8 mouse cellular contexts compared by ENCODE assay signal in genomic region chr9:21224576-21225414, GRCm38 (mm10). TPM values are rescaled to one million over a fixed set of nuclear protein-coding genes. Genes with fewer than 3 reads are reported as not detected.
DNase-seq lines count a peak whose midpoint lies in the region; ATAC-seq and TF ChIP-seq lines count a peak whose summit lies in the region.

No protein-coding gene starts in this region.

- H3K4me1 ChIP-seq in lung, adult 2 months (ENCODE audit: control insufficient read depth, insufficient read depth, low read length) = peaks cover 4% of the 10 kb centered on the region
- peaks cover 2% of the 10 kb centered on the region; the same call in 1 of the 2 replicates for H3K4me1 ChIP-seq in bone marrow, adult 2 months (ENCODE audit: control insufficient read depth, insufficient read depth, low read length)
- peaks cover 17% of the 10 kb centered on the region for H3K4me1 ChIP-seq in heart, embryonic 12.5 days (replicated peaks)
- peaks cover 15% of the 10 kb centered on the region; the same call in 1 of the 2 replicates for H3K4me1 ChIP-seq in kidney, postnatal 0 days (replicated peaks; ENCODE audit: insufficient read depth, low read length)
- peaks cover 10% of the 10 kb centered on the region for H3K4me1 ChIP-seq in midbrain, embryonic 12.5 days

- no peak for DNase-seq in lung, adult 2 months
- DNase-seq in lung, postnatal 25 days (ENCODE audit: low spot score) = no peak
- peak; percentile 61 for DNase-seq in kidney, postnatal 0 days (ENCODE audit: low spot score)
- DNase-seq in cerebellum, adult 18-20 months = no peak
- no peak for DNase-seq in right cerebral cortex, postnatal 36 days (ENCODE audit: low spot score in 2 of 2)

- H3K27me3 ChIP-seq in heart, embryonic 12.5 days (replicated peaks) = no peaks in the 10 kb centered on the region
- no peaks in the 10 kb centered on the region for H3K27me3 ChIP-seq in kidney, postnatal 0 days (ENCODE audit: insufficient read depth, low read length)
- H3K27me3 ChIP-seq in midbrain, embryonic 12.5 days = peaks cover 31% of the 10 kb centered on the region

- ATAC-seq in heart, embryonic 12.5 days (ENCODE audit: insufficient number of reproducible peaks, low FRiP score) = no peak
- peak; percentile 53 for ATAC-seq in kidney, postnatal 0 days (replicated peaks; ENCODE audit: low FRiP score, low read depth)
- no peak for ATAC-seq in midbrain, embryonic 12.5 days (ENCODE audit: low FRiP score, low read depth)

- no peak overlapping the region for H3K27ac ChIP-seq in bone marrow, adult 2 months (ENCODE audit: control insufficient read depth, insufficient read depth, low read depth, low read length, poor library complexity)
- H3K27ac ChIP-seq in heart, embryonic 12.5 days (ENCODE audit: poor library complexity, severe bottlenecking) = peak overlapping the region; percentile 37; the same call in 1 of the 2 replicates
- H3K27ac ChIP-seq in kidney, postnatal 0 days = no peak overlapping the region
- H3K27ac ChIP-seq in midbrain, embryonic 12.5 days (replicated peaks) = no peak overlapping the region

- peak overlapping the region; percentile 43 for H3K4me3 ChIP-seq in lung, adult 2 months (replicated peaks; ENCODE audit: extremely low read depth, low read depth, low read length)
- peak overlapping the region; percentile 1 for H3K4me3 ChIP-seq in bone marrow, adult 2 months (replicated peaks; ENCODE audit: control insufficient read depth, low read depth, low read length)
- H3K4me3 ChIP-seq in heart, embryonic 12.5 days = peak overlapping the region; percentile 34
- peak overlapping the region; percentile 8 for H3K4me3 ChIP-seq in kidney, postnatal 0 days (replicated peaks; ENCODE audit: low read depth, low read length)
- no peak overlapping the region; the same call in 1 of the 2 replicates for H3K4me3 ChIP-seq in midbrain, embryonic 12.5 days

- no peak for TF ChIP-seq CTCF in lung, adult 2 months (IDR thresholded peaks at IDR 0.05; ENCODE audit: insufficient read depth, low read length)
- no peak for TF ChIP-seq CTCF in bone marrow, adult 2 months (IDR thresholded peaks at IDR 0.05; ENCODE audit: control insufficient read depth, insufficient read depth, low read length)
- 0 out of 2 replicates have a peak, but pooled peaks have one; percentile 22 for TF ChIP-seq CTCF in kidney, postnatal 0 days (IDR thresholded peaks at IDR 0.05; ENCODE audit: low read depth)

- H3K9ac ChIP-seq in heart, embryonic 12.5 days = peak overlapping the region; percentile 61
- 0 out of 2 replicates have a peak overlapping the region, but pooled peaks have one; percentile 9 for H3K9ac ChIP-seq in kidney, postnatal 0 days (ENCODE audit: low read depth, low read length)
- H3K9ac ChIP-seq in midbrain, embryonic 12.5 days (replicated peaks) = no peak overlapping the region

- 23% methylated on average over 26 of the region's 26 CpGs for WGBS in lung, adult 2 months
- 18% methylated on average over 26 of the region's 26 CpGs for WGBS in bone marrow, adult 2 months
- 18% methylated on average over 26 of the region's 26 CpGs for WGBS in heart, embryonic 12.5 days
- WGBS in kidney, postnatal 0 days = 19% methylated on average over 26 of the region's 26 CpGs
- 24% methylated on average over 26 of the region's 26 CpGs for WGBS in midbrain, embryonic 12.5 days

- H3K4me2 ChIP-seq in heart, embryonic 12.5 days = peak overlapping the region; percentile 65
- H3K4me2 ChIP-seq in kidney, postnatal 0 days (ENCODE audit: low read length) = peak overlapping the region; percentile 47
- peak overlapping the region; percentile 35 for H3K4me2 ChIP-seq in midbrain, embryonic 12.5 days (replicated peaks)

- H3K9me3 ChIP-seq in heart, embryonic 12.5 days (replicated peaks) = peaks cover 5% of the 10 kb centered on the region; the same call in 1 of the 2 replicates
- H3K9me3 ChIP-seq in kidney, postnatal 0 days (replicated peaks; ENCODE audit: low read length) = no peaks in the 10 kb centered on the region
- H3K9me3 ChIP-seq in midbrain, embryonic 12.5 days = peaks cover 4% of the 10 kb centered on the region; the same call in 1 of the 2 replicates

- H3K36me3 ChIP-seq in heart, embryonic 12.5 days = peaks cover 13% of the 10 kb centered on the region
- no peaks in the 10 kb centered on the region for H3K36me3 ChIP-seq in kidney, postnatal 0 days (ENCODE audit: insufficient read depth, low read length)
- peaks cover 9% of the 10 kb centered on the region; the same call in 1 of the 2 replicates for H3K36me3 ChIP-seq in midbrain, embryonic 12.5 days

- no peak for TF ChIP-seq POLR2A in lung, adult 2 months (IDR thresholded peaks at IDR 0.05; ENCODE audit: borderline replicate concordance, extremely low read depth, low read depth, low read length)
- no peak for TF ChIP-seq POLR2A in bone marrow, adult 2 months (IDR thresholded peaks at IDR 0.05; ENCODE audit: borderline replicate concordance, control insufficient read depth, low read depth, low read length)

RNA-seq across cellular contexts. Expression of gene Keap1, which starts 14.4 kb away (rescaled TPM):
- polyA plus RNA-seq in lung, adult 2 months (2012; rRNA removed) = 81.2 and 88.3 TPM in 2 replicates
- 24.7 and 35.1 TPM in 2 replicates for polyA plus RNA-seq in bone marrow, adult 2 months (2011; ENCODE audit: insufficient read depth, insufficient read length, low replicate concordance, missing spikeins)
- polyA plus RNA-seq in heart, embryonic 12.5 days (2016; fragmentation: Nextera tagmentation; extraction: Ambion mirVana) = 46.7 and 49.6 TPM in 2 replicates
- polyA plus RNA-seq in kidney, postnatal 0 days (2015; fragmentation: Nextera tagmentation; extraction: Ambion mirVana) = 49.3 and 50.8 TPM in 2 replicates
- 52.3 and 52.6 TPM in 2 replicates for polyA plus RNA-seq in midbrain, embryonic 12.5 days (2016; fragmentation: Nextera tagmentation; extraction: Ambion mirVana)

RNA-seq across cellular contexts. Expression of gene S1pr5, which starts 23.4 kb away (rescaled TPM):
- 9.7 and 11.3 TPM in 2 replicates for polyA plus RNA-seq in lung, adult 2 months (2012; rRNA removed)
- polyA plus RNA-seq in bone marrow, adult 2 months (2011; ENCODE audit: insufficient read depth, insufficient read length, low replicate concordance, missing spikeins) = 0.65 and 1.00 TPM in 2 replicates
- polyA plus RNA-seq in heart, embryonic 12.5 days (2016; fragmentation: Nextera tagmentation; extraction: Ambion mirVana) = 0.10 and 0.19 TPM in 2 replicates
- polyA plus RNA-seq in kidney, postnatal 0 days (2015; fragmentation: Nextera tagmentation; extraction: Ambion mirVana) = 0.11 TPM in 1 of 2 replicates, not detected in the other
- polyA plus RNA-seq in midbrain, embryonic 12.5 days (2016; fragmentation: Nextera tagmentation; extraction: Ambion mirVana) = 0.38 and 0.50 TPM in 2 replicates

RNA-seq across cellular contexts. Expression of gene Atg4d, which starts 40.3 kb away (rescaled TPM):
- polyA plus RNA-seq in lung, adult 2 months (2012; rRNA removed) = 31.9 and 36.8 TPM in 2 replicates
- polyA plus RNA-seq in bone marrow, adult 2 months (2011; ENCODE audit: insufficient read depth, insufficient read length, low replicate concordance, missing spikeins) = 42.9 and 74.7 TPM in 2 replicates
- 43.8 and 47.8 TPM in 2 replicates for polyA plus RNA-seq in heart, embryonic 12.5 days (2016; fragmentation: Nextera tagmentation; extraction: Ambion mirVana)
- polyA plus RNA-seq in kidney, postnatal 0 days (2015; fragmentation: Nextera tagmentation; extraction: Ambion mirVana) = 51.7 and 52.9 TPM in 2 replicates
- polyA plus RNA-seq in midbrain, embryonic 12.5 days (2016; fragmentation: Nextera tagmentation; extraction: Ambion mirVana) = 50.3 and 52.3 TPM in 2 replicates

RNA-seq across cellular contexts. Expression of gene Pde4a, which starts 59.3 kb away (rescaled TPM):
- 13.1 and 13.8 TPM in 2 replicates for polyA plus RNA-seq in lung, adult 2 months (2012; rRNA removed)
- polyA plus RNA-seq in bone marrow, adult 2 months (2011; ENCODE audit: insufficient read depth, insufficient read length, low replicate concordance, missing spikeins) = 6.5 and 7.9 TPM in 2 replicates
- polyA plus RNA-seq in heart, embryonic 12.5 days (2016; fragmentation: Nextera tagmentation; extraction: Ambion mirVana) = 10.1 and 10.2 TPM in 2 replicates
- 8.2 and 8.3 TPM in 2 replicates for polyA plus RNA-seq in kidney, postnatal 0 days (2015; fragmentation: Nextera tagmentation; extraction: Ambion mirVana)
- polyA plus RNA-seq in midbrain, embryonic 12.5 days (2016; fragmentation: Nextera tagmentation; extraction: Ambion mirVana) = 11.3 and 11.5 TPM in 2 replicates
